Mouse (Mus musculus) forelimb bud, embryonic 11.5 days (tissue): ENCODE measurements at regions not wholly inside any gene's neighbourhood (a gene's known extent, or its start where the extent isn't known, plus 50 kb on each side); places are given as distances from the start of the nearest gene placed in this dataset.

Experiments
- DNase-seq: peaks from one replicate; pipeline ENCODE4 v3.0.0-alpha.2; 2012; ENCODE audit warnings: low read depth, low spot score

DNA sequence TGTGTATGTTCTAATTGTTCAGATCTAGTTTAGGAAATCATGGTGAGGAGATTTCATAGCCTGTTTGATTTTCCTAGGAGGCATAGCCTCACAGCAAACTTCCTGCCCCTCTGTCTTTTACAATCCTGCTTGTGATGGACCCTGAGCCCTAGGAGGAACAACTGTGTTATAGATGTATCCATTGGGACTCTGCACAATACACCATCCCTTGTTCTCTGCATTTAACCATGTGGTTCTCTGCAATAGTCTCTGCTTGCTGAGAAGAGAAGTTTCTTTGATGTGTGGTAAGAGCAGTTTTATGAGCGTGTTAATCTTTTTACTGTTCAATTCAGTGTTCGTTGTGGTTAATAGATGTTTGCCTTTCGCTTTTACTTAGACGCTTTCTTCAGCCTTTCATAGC lies 95.9 kb upstream of the Slc13a1 start:
- peak; percentile 29 for DNase-seq

DNA sequence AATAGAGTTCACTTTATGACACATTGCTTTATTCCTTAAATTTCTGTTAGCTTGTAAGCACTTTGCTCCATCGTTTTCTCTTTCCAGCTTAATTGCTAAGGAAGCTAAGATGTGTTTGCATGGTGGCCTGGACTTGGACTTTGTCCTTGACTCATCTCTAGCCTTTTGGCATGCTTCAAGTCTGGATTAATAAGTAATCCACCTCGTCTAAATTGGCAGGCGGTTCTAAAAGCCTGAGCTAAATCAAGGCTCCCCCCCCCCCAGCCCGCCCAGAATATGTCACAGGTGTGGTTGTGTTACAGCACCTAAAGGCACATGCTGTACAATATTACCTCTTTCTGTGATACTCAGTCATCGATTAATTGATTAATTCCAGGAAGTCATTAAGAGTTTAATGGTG lies 94.7 kb upstream of the Slc13a1 start:
- DNase-seq, result no peak

DNA sequence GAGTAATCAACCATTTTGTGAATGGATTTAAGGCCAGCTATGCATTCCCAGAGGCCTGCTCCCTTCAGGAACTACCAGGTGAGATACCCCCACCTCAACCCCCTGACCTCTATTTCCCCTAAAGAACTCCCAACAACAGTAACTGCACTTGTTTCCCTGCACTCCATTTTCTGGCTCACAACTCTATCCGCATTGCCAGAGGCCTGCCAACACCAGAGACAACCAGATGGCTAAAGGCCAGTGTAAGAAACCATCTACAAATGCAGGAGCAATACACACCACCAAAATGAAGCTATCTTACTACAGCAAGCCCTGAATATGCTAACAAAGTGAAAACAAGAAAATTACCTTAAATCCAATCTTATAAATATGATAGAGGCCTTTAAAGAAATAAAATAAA lies 77.7 kb upstream of the Slc13a1 start:
- no peak for DNase-seq

DNA sequence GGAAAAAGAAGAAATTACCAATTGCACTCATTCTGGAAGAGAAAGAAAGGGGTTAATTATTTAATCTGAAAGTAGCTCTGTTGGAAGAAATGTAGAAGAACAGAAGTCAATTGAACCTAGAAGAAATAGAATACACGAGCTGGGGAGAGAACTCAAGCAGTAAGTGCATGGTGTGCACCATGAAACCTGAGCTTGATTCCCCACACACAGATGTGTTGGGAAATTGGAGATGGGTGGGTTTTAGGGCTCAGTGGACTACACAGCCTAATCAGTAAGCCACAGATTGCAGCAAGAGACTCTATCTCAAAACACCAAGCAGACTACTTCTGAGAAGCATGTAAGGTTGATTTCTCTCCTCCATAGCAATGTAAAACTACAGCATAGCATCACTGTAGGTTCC lies 70.6 kb upstream of the Slc13a1 start:
- DNase-seq, result no peak

DNA sequence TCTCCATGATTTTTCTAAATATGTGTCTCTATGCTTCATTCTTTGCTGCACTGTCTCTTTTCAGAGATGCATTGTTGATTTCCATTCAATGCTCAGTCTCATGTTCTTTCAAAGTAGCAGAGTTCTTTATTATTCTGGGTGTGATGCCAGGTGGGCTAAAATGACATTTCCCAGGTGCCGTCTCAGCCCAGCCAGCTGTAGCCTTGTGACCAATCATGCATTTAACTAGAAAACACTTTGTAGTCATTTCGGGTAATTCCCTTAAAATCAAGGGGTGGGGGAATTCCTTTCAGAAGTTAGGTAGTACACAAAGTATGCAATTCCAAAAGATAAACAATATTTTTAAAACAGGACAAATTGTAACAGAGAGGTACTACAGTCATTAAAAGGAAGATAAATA lies 70.2 kb upstream of the Slc13a1 start:
- DNase-seq, result no peak

DNA sequence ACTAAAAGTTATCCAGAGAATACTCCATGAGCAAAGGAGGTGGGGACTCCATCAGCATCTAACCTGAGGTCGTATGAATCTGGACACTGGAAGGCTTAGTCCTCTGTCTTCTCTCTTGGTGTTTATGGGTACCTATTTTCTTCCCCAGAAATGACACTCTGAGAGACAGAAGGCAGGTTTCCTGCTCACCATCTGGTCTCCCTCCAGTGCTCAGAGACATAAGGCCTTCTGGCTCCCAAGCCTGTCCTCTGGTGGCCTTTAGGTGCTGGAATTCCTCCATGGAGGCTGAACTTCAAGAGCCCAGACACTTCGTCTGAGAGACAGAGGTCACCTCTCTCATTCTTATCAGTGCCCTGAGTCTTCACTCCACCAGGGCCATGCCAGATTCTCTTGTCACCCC lies 65.7 kb upstream of the Slc13a1 start:
- no peak for DNase-seq

DNA sequence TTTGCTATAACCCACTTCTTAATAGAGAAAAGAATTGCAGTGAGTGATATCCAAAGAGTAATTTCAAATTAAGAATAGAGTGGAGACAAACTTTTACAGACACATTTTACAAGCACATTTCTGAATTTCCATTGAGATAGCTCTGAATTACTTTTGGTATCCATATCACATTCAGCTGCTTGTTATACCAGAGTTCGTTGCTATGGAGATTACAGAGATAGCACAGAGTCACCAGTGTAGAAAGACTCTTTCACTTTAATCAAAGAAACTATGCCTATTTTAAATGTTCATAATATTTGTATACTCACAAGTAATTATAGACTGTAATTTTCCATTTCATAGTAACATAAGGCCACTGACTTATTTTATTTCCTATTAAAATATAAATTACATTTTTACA lies 52.7 kb upstream of the Slc13a1 start:
- DNase-seq, result no peak

DNA sequence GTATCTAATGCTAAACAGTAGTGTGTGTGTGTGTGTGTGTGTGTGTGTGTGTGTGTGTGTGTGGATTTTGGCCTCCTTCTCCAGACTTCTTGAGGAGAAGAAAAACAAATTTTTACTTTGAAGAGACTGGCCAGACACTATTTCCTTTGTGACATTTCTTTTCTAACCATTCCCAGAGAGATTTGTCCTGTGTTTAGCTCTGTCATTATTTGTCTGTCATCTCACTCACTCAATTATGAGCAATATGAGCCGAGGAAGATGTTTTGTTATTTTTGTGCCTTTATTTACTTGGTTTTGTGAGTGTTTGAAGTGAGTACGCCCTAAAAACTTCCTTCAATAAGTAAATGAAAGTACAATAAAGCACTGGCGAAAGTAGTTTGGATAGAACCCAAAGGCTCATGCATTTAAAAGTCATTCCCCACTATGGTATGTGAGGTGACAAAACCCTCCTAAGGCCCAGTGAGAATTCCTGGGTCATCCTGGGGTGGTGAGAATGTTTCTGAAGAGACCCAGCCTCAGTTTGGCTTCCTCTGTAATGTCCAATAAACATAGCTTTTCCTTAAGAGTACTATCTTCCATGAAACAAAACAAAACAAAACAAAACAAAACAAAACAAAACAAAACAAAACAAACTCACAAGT lies 52.1 kb upstream of the Slc13a1 start:
- DNase-seq, result no peak
